7 mouse cellular contexts compared by ENCODE assay signal in genomic region chr9:40686421-40686899, GRCm38 (mm10). TPM values are rescaled to one million over a fixed set of nuclear protein-coding genes. Genes with fewer than 3 reads are reported as not detected.
DNase-seq lines count a peak whose midpoint lies in the region; ATAC-seq and TF ChIP-seq lines count a peak whose summit lies in the region.

No protein-coding gene starts in this region.

- no peaks in the 10 kb centered on the region for H3K9me3 ChIP-seq in lung, postnatal 0 days (ENCODE audit: low read length)
- H3K9me3 ChIP-seq in forebrain, embryonic 15.5 days, result no peaks in the 10 kb centered on the region
- no peaks in the 10 kb centered on the region for H3K9me3 ChIP-seq in intestine, embryonic 15.5 days
- H3K9me3 ChIP-seq in midbrain, postnatal 0 days (ENCODE audit: low read length), result no peaks in the 10 kb centered on the region

- 2% methylated on average over 23 of the region's 23 CpGs for WGBS in lung, postnatal 0 days
- WGBS in forebrain, embryonic 15.5 days, result under 1% methylated on average over 23 of the region's 23 CpGs
- WGBS in intestine, embryonic 15.5 days, result 1% methylated on average over 23 of the region's 23 CpGs
- under 1% methylated on average over 23 of the region's 23 CpGs for WGBS in midbrain, postnatal 0 days

- peak overlapping the region; percentile 50 for H3K4me3 ChIP-seq in lung, postnatal 0 days (ENCODE audit: low read depth, low read length)
- peak overlapping the region; percentile 74 for H3K4me3 ChIP-seq in forebrain, embryonic 15.5 days
- peak overlapping the region; percentile 77 for H3K4me3 ChIP-seq in intestine, embryonic 15.5 days (replicated peaks)
- peak overlapping the region; percentile 74 for H3K4me3 ChIP-seq in midbrain, postnatal 0 days (ENCODE audit: low read depth, low read length)

- TF ChIP-seq CTCF in lung, postnatal 0 days (IDR thresholded peaks at IDR 0.05), result no peak
- TF ChIP-seq CTCF in midbrain, postnatal 0 days (IDR thresholded peaks at IDR 0.05), result no peak

- H3K4me2 ChIP-seq in lung, postnatal 0 days (replicated peaks; ENCODE audit: low read depth, low read length), result peak overlapping the region; percentile 80
- peak overlapping the region; percentile 74 for H3K4me2 ChIP-seq in forebrain, embryonic 15.5 days (replicated peaks)
- H3K4me2 ChIP-seq in intestine, embryonic 15.5 days (replicated peaks), result peak overlapping the region; percentile 92
- H3K4me2 ChIP-seq in midbrain, postnatal 0 days (ENCODE audit: low read depth, low read length, poor library complexity, severe bottlenecking), result peak overlapping the region; percentile 89

- no peak overlapping the region for H3K27ac ChIP-seq in lung, postnatal 0 days (ENCODE audit: low read length)
- H3K27ac ChIP-seq in forebrain, embryonic 15.5 days (replicated peaks), result peak overlapping the region; percentile 93
- peak overlapping the region; percentile 96 for H3K27ac ChIP-seq in intestine, embryonic 15.5 days
- H3K27ac ChIP-seq in midbrain, postnatal 0 days (ENCODE audit: low read depth, low read length), result peak overlapping the region; percentile 77

- H3K9ac ChIP-seq in lung, postnatal 0 days (replicated peaks; ENCODE audit: low read depth), result peak overlapping the region; percentile 46
- H3K9ac ChIP-seq in forebrain, embryonic 15.5 days (replicated peaks), result peak overlapping the region; percentile 70
- peak overlapping the region; percentile 87 for H3K9ac ChIP-seq in intestine, embryonic 15.5 days
- H3K9ac ChIP-seq in midbrain, postnatal 0 days (replicated peaks; ENCODE audit: low read length, poor library complexity, severe bottlenecking), result peak overlapping the region; percentile 69

- H3K36me3 ChIP-seq in lung, postnatal 0 days (ENCODE audit: insufficient read depth, low read length), result no peaks in the 10 kb centered on the region
- no peaks in the 10 kb centered on the region for H3K36me3 ChIP-seq in forebrain, embryonic 15.5 days
- no peaks in the 10 kb centered on the region for H3K36me3 ChIP-seq in intestine, embryonic 15.5 days
- no peaks in the 10 kb centered on the region for H3K36me3 ChIP-seq in midbrain, postnatal 0 days (ENCODE audit: insufficient read depth, low read length)

- peak; percentile 34 for DNase-seq in lung, postnatal 0 days (ENCODE audit: low spot score)
- DNase-seq in lung, postnatal 25 days (ENCODE audit: low spot score), result no peak
- DNase-seq in midbrain, postnatal 0 days (ENCODE audit: low spot score), result peak; percentile 38
- DNase-seq in spleen, postnatal 10 days (ENCODE audit: low spot score in 2 of 2), result no peak

- peak; percentile 18; the same call in 1 of the 2 replicates for ATAC-seq in lung, postnatal 0 days
- 0 out of 2 replicates have a peak, but pooled peaks have one; percentile 36 for ATAC-seq in common myeloid progenitor, adult 5-6 weeks (replicated peaks; ENCODE audit: low read depth, poor library complexity, severe bottlenecking)
- ATAC-seq in forebrain, embryonic 15.5 days (replicated peaks), result peak; percentile 68
- peak; percentile 84 for ATAC-seq in intestine, embryonic 15.5 days
- ATAC-seq in midbrain, postnatal 0 days (ENCODE audit: low FRiP score), result peak; percentile 67; the same call in 1 of the 2 replicates

- TF ChIP-seq EP300 in lung, postnatal 0 days (IDR thresholded peaks at IDR 0.05), result no peak

- H3K27me3 ChIP-seq in lung, postnatal 0 days (replicated peaks; ENCODE audit: insufficient read depth, low read length), result 0 out of 2 replicates have a peak, but pooled peaks cover 7% of the 10 kb centered on the region
- H3K27me3 ChIP-seq in forebrain, embryonic 15.5 days, result no peaks in the 10 kb centered on the region
- H3K27me3 ChIP-seq in intestine, embryonic 15.5 days (replicated peaks), result peaks cover 6% of the 10 kb centered on the region
- H3K27me3 ChIP-seq in midbrain, postnatal 0 days (ENCODE audit: insufficient read depth, low read length), result no peaks in the 10 kb centered on the region

- H3K4me1 ChIP-seq in lung, postnatal 0 days (ENCODE audit: insufficient read depth, low read depth, low read length), result no peaks in the 10 kb centered on the region
- H3K4me1 ChIP-seq in forebrain, embryonic 15.5 days, result peaks cover 31% of the 10 kb centered on the region
- H3K4me1 ChIP-seq in intestine, embryonic 15.5 days (replicated peaks), result 0 out of 2 replicates have a peak, but pooled peaks cover 10% of the 10 kb centered on the region
- H3K4me1 ChIP-seq in midbrain, postnatal 0 days (ENCODE audit: insufficient read depth, low read length), result peaks cover 10% of the 10 kb centered on the region; the same call in 1 of the 2 replicates

RNA-seq across cellular contexts. Expression of gene Clmp, which starts 0.7 kb away (rescaled TPM):
- polyA plus RNA-seq in lung, postnatal 0 days (2015; fragmentation: Nextera tagmentation; extraction: Ambion mirVana), result 11.9 and 12.5 TPM in 2 replicates
- not detected in 2 replicates for total RNA-seq in common myeloid progenitor, adult 5-6 weeks (2017)
- 53.9 and 56.3 TPM in 2 replicates for polyA plus RNA-seq in forebrain, embryonic 15.5 days (2015; fragmentation: Nextera tagmentation; extraction: Ambion mirVana)
- 25.6 and 26.7 TPM in 2 replicates for polyA plus RNA-seq in intestine, embryonic 15.5 days (2015; fragmentation: Nextera tagmentation; extraction: Ambion mirVana)
- 57.0 and 74.1 TPM in 2 replicates for total RNA-seq in midbrain, postnatal 0 days (2014; rRNA removed)
- polyA plus RNA-seq in midbrain, postnatal 0 days (2015; fragmentation: Nextera tagmentation; extraction: Ambion mirVana), result 47.5 and 48.8 TPM in 2 replicates

RNA-seq across cellular contexts. Expression of gene Gm21915, which starts 16.0 kb away (rescaled TPM):
- polyA plus RNA-seq in lung, postnatal 0 days (2015; fragmentation: Nextera tagmentation; extraction: Ambion mirVana), result not detected in 2 replicates
- not detected in 2 replicates for total RNA-seq in common myeloid progenitor, adult 5-6 weeks (2017)
- polyA plus RNA-seq in forebrain, embryonic 15.5 days (2015; fragmentation: Nextera tagmentation; extraction: Ambion mirVana), result not detected in 2 replicates
- not detected in 2 replicates for polyA plus RNA-seq in intestine, embryonic 15.5 days (2015; fragmentation: Nextera tagmentation; extraction: Ambion mirVana)
- total RNA-seq in midbrain, postnatal 0 days (2014; rRNA removed), result not detected in 2 replicates
- polyA plus RNA-seq in midbrain, postnatal 0 days (2015; fragmentation: Nextera tagmentation; extraction: Ambion mirVana), result not detected in 2 replicates

Comparison
In these comparisons a context has a peak if more than half of its experiments do, and no peak if none do; other contexts are left out.
1. DNase-seq: peak in lung, postnatal 0 days (single experiment) and midbrain, postnatal 0 days (single experiment); none in lung, postnatal 25 days (single experiment) and spleen, postnatal 10 days (0 of 2).
2. ATAC-seq: peak in every context shown above with its lines; median percentile 84 in intestine, embryonic 15.5 days; 68 in forebrain, embryonic 15.5 days; 67 in midbrain, postnatal 0 days; 36 in common myeloid progenitor, adult 5-6 weeks; 18 in lung, postnatal 0 days.
3. Peak in every context shown above with its lines, with median percentiles within 50 percentile points of each other: H3K4me2 ChIP-seq, H3K4me3 ChIP-seq and H3K9ac ChIP-seq.